Mouse (Mus musculus): ENCODE data around the gene Hspa12a. TPM values are rescaled to one million over a fixed set of nuclear protein-coding genes. Genes with fewer than 3 reads are reported as not detected.
A peak's percentile ranks its signal among the peaks of the same experiment; 100 is the strongest.

Gene Hspa12a
- polyA plus RNA-seq, 1 experiment from 2014 or later, result 21.8 TPM

DNA sequence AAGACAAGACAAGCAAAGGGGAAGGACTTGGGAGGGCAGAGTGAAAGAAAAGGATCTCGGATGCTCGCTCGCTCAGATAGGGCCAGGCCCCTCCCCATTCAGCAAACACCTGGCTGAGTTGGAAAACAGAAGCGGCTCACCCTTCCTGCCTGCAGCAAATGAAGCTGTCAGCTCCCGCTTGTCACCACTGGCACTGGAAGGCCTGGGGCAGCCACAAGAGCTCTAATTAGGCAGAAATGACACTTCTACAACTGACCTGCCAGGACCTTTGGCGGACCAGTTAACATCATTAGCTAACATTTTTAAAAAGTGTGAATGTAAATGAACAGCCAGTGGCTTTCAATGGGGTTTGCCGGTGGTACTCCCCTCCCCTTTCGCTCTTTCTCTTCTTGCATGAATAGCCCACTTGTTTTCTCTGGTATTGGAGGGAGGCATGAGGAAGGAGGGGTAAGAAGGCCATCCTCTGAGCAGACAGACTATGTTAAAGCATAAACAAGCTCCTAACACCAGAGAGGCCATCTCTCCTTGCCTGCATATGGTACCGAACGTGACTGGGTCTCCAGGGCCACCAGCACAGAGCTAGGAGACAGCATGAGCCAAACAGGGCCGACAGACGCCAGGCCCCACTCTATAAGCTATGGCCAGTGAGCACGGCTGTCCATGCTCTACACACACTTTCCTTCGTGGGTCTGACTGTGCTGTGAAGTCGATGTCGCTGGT, 12.2 kb downstream of the Hspa12a start:
- WGBS, result 5% methylated on average over 16 of the region's 16 CpGs
- Histone ChIP-seq H3K9me3 (replicated peaks; ENCODE audit: control insufficient read depth, low read length) (no peaks in the 10 kb centered on the region), H3K4me3 (ENCODE audit: low read depth, low read length) (no peak overlapping the region), H3K27ac (ENCODE audit: low read depth, low read length) (peak overlapping the region; percentile 52; the same call in 1 of the 2 replicates), H3K9ac (ENCODE audit: low read length) (no peak overlapping the region), H3K4me2 (ENCODE audit: low read length) (peak overlapping the region; percentile 25), H3K4me1 (ENCODE audit: control insufficient read depth, insufficient read depth, low read length) (peaks cover 30% of the 10 kb centered on the region), H3K27me3 (replicated peaks; ENCODE audit: control insufficient read depth, insufficient read depth, low read length) (peaks cover 49% of the 10 kb centered on the region), H3K36me3 (ENCODE audit: control insufficient read depth, insufficient read depth, low read length) (no peaks in the 10 kb centered on the region)
- peak; percentile 78 for DNase-seq (ENCODE audit: low spot score)
- ATAC-seq, result peak; percentile 84

DNA sequence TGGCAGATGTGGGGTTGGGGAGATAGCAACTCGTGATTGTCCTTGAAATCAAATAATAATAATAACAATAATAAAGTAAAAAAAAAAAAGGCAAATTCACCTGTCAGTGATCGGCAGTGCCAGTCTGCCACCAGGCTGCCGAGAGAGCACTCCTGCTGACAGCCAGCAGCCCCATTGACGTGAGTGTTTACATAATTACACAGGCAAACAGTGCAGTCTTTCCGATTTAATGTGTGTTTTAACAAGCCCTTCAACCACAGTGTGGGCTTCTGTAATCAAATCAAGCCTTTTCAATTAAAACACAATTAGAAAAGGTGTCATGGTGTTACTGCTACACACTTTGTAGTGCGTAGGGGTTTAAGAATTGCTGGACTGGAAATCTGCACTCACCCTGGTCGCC, 24.3 kb downstream of the Hspa12a start:
- ATAC-seq, result peak; percentile 69; the same call in 1 of the 2 replicates
- H3K36me3 ChIP-seq (ENCODE audit: control insufficient read depth, insufficient read depth, low read length), result no peaks in the 10 kb centered on the region
- H3K9me3 ChIP-seq (replicated peaks; ENCODE audit: control insufficient read depth, low read length), result no peaks in the 10 kb centered on the region
- no peak overlapping the region for H3K27ac ChIP-seq (ENCODE audit: low read depth, low read length)
- H3K27me3 ChIP-seq (replicated peaks; ENCODE audit: control insufficient read depth, insufficient read depth, low read length), result peaks cover 9% of the 10 kb centered on the region
- no peak overlapping the region for H3K4me3 ChIP-seq (ENCODE audit: low read depth, low read length)
- peak; percentile 60 for DNase-seq (ENCODE audit: low spot score)
- H3K4me1 ChIP-seq (ENCODE audit: control insufficient read depth, insufficient read depth, low read length), result peaks cover 6% of the 10 kb centered on the region
- H3K4me2 ChIP-seq (ENCODE audit: low read length), result peak overlapping the region; percentile 25; the same call in 1 of the 2 replicates
- WGBS, result 6% methylated on average over 7 of the region's 7 CpGs
- no peak overlapping the region for H3K9ac ChIP-seq (ENCODE audit: low read length)

GRCm38 (mm10) chr19:58918597-58918996, 24.9 kb downstream of the Hspa12a start:
- DNase-seq (ENCODE audit: low spot score), result no peak
- no peak for ATAC-seq
- WGBS, result 5% methylated on average over 11 of the region's 11 CpGs
- H3K27me3 ChIP-seq (replicated peaks; ENCODE audit: control insufficient read depth, insufficient read depth, low read length), result peaks cover 9% of the 10 kb centered on the region
- H3K4me1 ChIP-seq (ENCODE audit: control insufficient read depth, insufficient read depth, low read length), result peaks cover 6% of the 10 kb centered on the region
- H3K4me2 ChIP-seq (ENCODE audit: low read length), result peak overlapping the region; percentile 25; the same call in 1 of the 2 replicates
- no peak overlapping the region for H3K27ac ChIP-seq (ENCODE audit: low read depth, low read length)
- no peaks in the 10 kb centered on the region for H3K36me3 ChIP-seq (ENCODE audit: control insufficient read depth, insufficient read depth, low read length)
- no peak overlapping the region for H3K4me3 ChIP-seq (ENCODE audit: low read depth, low read length)
- H3K9ac ChIP-seq (ENCODE audit: low read length), result peak overlapping the region; percentile 38; the same call in 1 of the 2 replicates
- no peaks in the 10 kb centered on the region for H3K9me3 ChIP-seq (replicated peaks; ENCODE audit: control insufficient read depth, low read length)

- no peaks in the 10 kb centered on the region for H3K9me3 ChIP-seq (replicated peaks; ENCODE audit: control insufficient read depth, low read length)
- no peak overlapping the region for H3K27ac ChIP-seq (ENCODE audit: low read depth, low read length)
- H3K4me1 ChIP-seq (ENCODE audit: control insufficient read depth, insufficient read depth, low read length), result peaks cover 3% of the 10 kb centered on the region; the same call in 1 of the 2 replicates
- 72% methylated on average over 6 of the region's 6 CpGs for WGBS
- H3K27me3 ChIP-seq (replicated peaks; ENCODE audit: control insufficient read depth, insufficient read depth, low read length), result peaks cover 18% of the 10 kb centered on the region; the same call in 1 of the 2 replicates
- H3K36me3 ChIP-seq (ENCODE audit: control insufficient read depth, insufficient read depth, low read length), result no peaks in the 10 kb centered on the region
- H3K4me3 ChIP-seq (ENCODE audit: low read depth, low read length), result no peak overlapping the region
- DNase-seq (ENCODE audit: low spot score) (no peak), ATAC-seq (no peak)
- H3K9ac ChIP-seq (ENCODE audit: low read length), result no peak overlapping the region
- no peak overlapping the region for H3K4me2 ChIP-seq (ENCODE audit: low read length)
Observed at GRCm38 (mm10) chr19:58913301-58913700, 30.2 kb downstream of the Hspa12a start.

GRCm38 (mm10) chr19:58911386-58911785, 32.1 kb downstream of the Hspa12a start:
- 7% methylated on average over 9 of the region's 9 CpGs for WGBS
- no peaks in the 10 kb centered on the region for H3K9me3 ChIP-seq (replicated peaks; ENCODE audit: control insufficient read depth, low read length)
- peak; percentile 80 for ATAC-seq
- H3K4me1 ChIP-seq (ENCODE audit: control insufficient read depth, insufficient read depth, low read length), result peaks cover 10% of the 10 kb centered on the region
- peak overlapping the region; percentile 56 for H3K9ac ChIP-seq (ENCODE audit: low read length)
- peak overlapping the region; percentile 28 for H3K4me3 ChIP-seq (ENCODE audit: low read depth, low read length)
- H3K27ac ChIP-seq (ENCODE audit: low read depth, low read length), result peak overlapping the region; percentile 27; the same call in 1 of the 2 replicates
- peak; percentile 92 for DNase-seq (ENCODE audit: low spot score)
- H3K36me3 ChIP-seq (ENCODE audit: control insufficient read depth, insufficient read depth, low read length), result no peaks in the 10 kb centered on the region
- H3K4me2 ChIP-seq (ENCODE audit: low read length), result peak overlapping the region; percentile 50
- 0 out of 2 replicates have a peak, but pooled peaks cover 9% of the 10 kb centered on the region for H3K27me3 ChIP-seq (replicated peaks; ENCODE audit: control insufficient read depth, insufficient read depth, low read length)

DNA sequence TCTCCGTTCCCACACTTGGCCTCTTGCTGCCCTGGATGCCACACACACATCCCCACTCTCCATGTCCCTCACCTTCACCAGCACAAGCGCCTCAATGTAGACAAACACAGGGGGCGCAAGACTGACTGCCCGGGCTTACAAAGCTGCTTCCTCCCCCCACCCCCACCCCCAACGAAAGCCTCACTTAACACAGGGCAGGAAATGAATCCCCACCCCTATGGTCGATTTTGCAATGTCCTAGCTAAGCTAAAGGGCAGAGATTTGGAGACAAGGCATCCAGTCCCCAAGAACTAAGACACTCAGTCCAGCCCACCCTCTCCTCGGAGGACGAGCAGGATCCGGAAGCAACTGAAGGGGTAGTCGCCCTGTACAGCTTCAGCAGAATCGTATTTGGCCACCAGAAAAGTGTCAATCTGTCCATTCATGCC, 32.5 kb downstream of the Hspa12a start:
- peaks cover 11% of the 10 kb centered on the region for H3K4me1 ChIP-seq (ENCODE audit: control insufficient read depth, insufficient read depth, low read length)
- peak overlapping the region; percentile 50 for H3K4me2 ChIP-seq (ENCODE audit: low read length)
- 0 out of 2 replicates have a peak, but pooled peaks cover 9% of the 10 kb centered on the region for H3K27me3 ChIP-seq (replicated peaks; ENCODE audit: control insufficient read depth, insufficient read depth, low read length)
- peak; percentile 61; the same call in 1 of the 2 replicates for ATAC-seq
- no peaks in the 10 kb centered on the region for H3K9me3 ChIP-seq (replicated peaks; ENCODE audit: control insufficient read depth, low read length)
- DNase-seq (ENCODE audit: low spot score), result no peak
- peak overlapping the region; percentile 27; the same call in 1 of the 2 replicates for H3K27ac ChIP-seq (ENCODE audit: low read depth, low read length)
- no peaks in the 10 kb centered on the region for H3K36me3 ChIP-seq (ENCODE audit: control insufficient read depth, insufficient read depth, low read length)
- peak overlapping the region; percentile 28 for H3K4me3 ChIP-seq (ENCODE audit: low read depth, low read length)
- peak overlapping the region; percentile 56 for H3K9ac ChIP-seq (ENCODE audit: low read length)
- 2% methylated on average over 11 of the region's 11 CpGs for WGBS

DNA sequence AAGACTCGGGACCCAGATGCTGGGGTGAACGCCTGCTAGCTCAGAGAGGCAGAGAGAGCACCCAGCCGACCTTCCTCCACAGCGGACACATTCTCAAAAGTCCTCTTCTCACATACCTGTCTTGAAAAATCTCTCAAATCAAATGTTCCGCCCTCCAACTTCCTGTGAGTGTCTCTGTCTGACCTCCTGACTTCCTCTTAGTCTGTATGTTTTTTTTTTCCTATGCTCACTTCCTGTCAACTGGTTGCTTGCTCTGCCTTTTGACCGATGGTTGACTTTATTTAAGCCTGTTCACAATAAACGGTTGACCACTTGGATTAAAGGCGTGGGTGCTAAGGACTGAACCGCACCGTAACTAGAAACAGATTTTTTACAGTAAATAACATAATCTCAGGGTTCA, 35.4 kb downstream of the Hspa12a start:
- 0 out of 2 replicates have a peak, but pooled peaks cover 6% of the 10 kb centered on the region for H3K27me3 ChIP-seq (replicated peaks; ENCODE audit: control insufficient read depth, insufficient read depth, low read length)
- WGBS, result 92% methylated on average over 10 of the region's 10 CpGs
- no peak overlapping the region for H3K27ac ChIP-seq (ENCODE audit: low read depth, low read length)
- H3K4me3 ChIP-seq (ENCODE audit: low read depth, low read length), result no peak overlapping the region
- DNase-seq (ENCODE audit: low spot score), result no peak
- H3K36me3 ChIP-seq (ENCODE audit: control insufficient read depth, insufficient read depth, low read length), result no peaks in the 10 kb centered on the region
- H3K4me1 ChIP-seq (ENCODE audit: control insufficient read depth, insufficient read depth, low read length), result peaks cover 11% of the 10 kb centered on the region
- no peak overlapping the region for H3K4me2 ChIP-seq (ENCODE audit: low read length)
- H3K9ac ChIP-seq (ENCODE audit: low read length), result no peak overlapping the region
- no peak for ATAC-seq
- H3K9me3 ChIP-seq (replicated peaks; ENCODE audit: control insufficient read depth, low read length), result no peaks in the 10 kb centered on the region

DNA sequence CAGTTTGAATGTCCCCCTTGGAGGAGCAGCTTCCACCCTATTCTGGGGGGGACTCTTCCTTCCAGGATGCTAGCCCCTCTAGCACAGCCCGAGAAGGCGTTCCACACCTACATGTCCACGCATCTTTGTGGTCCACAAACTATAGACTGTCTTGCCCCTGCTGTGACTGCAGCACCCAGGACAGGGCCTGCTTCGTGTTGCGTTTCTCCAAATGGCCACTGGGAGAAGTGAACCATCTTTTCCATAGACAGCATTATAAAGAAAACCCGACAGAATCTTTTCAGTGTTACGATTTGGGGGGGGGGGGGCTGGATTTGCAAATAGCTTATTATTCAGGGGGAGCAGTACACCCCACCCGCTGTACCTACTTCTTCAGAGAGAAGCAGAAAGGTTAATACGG, 36.8 kb downstream of the Hspa12a start:
- no peaks in the 10 kb centered on the region for H3K27me3 ChIP-seq (replicated peaks; ENCODE audit: control insufficient read depth, insufficient read depth, low read length)
- ATAC-seq (0 out of 2 replicates have a peak, but pooled peaks have one; percentile 15), DNase-seq (ENCODE audit: low spot score) (no peak)
- H3K4me2 ChIP-seq (ENCODE audit: low read length), result no peak overlapping the region
- H3K27ac ChIP-seq (ENCODE audit: low read depth, low read length), result no peak overlapping the region
- no peaks in the 10 kb centered on the region for H3K36me3 ChIP-seq (ENCODE audit: control insufficient read depth, insufficient read depth, low read length)
- H3K9ac ChIP-seq (ENCODE audit: low read length), result no peak overlapping the region
- peaks cover 11% of the 10 kb centered on the region for H3K4me1 ChIP-seq (ENCODE audit: control insufficient read depth, insufficient read depth, low read length)
- H3K9me3 ChIP-seq (replicated peaks; ENCODE audit: control insufficient read depth, low read length), result no peaks in the 10 kb centered on the region
- WGBS, result 25% methylated on average over 9 of the region's 9 CpGs
- no peak overlapping the region for H3K4me3 ChIP-seq (ENCODE audit: low read depth, low read length)

DNA sequence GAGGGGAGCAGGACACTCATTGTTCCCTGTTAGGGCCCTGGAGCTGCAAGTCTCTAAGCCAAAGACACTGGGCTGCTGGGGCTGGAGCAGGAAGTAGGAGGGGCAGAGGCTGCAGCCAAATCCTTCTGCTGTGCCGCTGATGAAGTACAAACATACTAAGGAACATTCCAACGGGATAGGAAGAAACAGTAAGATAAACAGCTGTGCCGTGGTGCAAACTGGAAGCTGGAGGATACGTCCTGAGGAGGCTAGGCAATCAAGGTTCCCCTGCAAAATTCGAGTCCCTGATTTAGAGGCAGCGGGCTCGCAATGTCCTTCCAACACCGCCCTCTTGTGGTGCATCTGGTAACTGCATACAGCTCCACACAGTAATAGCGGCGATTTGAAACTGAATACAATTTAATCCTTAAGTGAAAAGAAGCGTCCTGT, 39.5 kb downstream of the Hspa12a start:
- Histone ChIP-seq H3K27me3 (replicated peaks; ENCODE audit: control insufficient read depth, insufficient read depth, low read length) (no peaks in the 10 kb centered on the region), H3K9ac (ENCODE audit: low read length) (peak overlapping the region; percentile 13; the same call in 1 of the 2 replicates), H3K9me3 (replicated peaks; ENCODE audit: control insufficient read depth, low read length) (no peaks in the 10 kb centered on the region), H3K4me1 (ENCODE audit: control insufficient read depth, insufficient read depth, low read length) (peaks cover 7% of the 10 kb centered on the region; the same call in 1 of the 2 replicates), H3K4me2 (ENCODE audit: low read length) (peak overlapping the region; percentile 42), H3K4me3 (ENCODE audit: low read depth, low read length) (no peak overlapping the region), H3K27ac (ENCODE audit: low read depth, low read length) (no peak overlapping the region), H3K36me3 (ENCODE audit: control insufficient read depth, insufficient read depth, low read length) (no peaks in the 10 kb centered on the region)
- peak; percentile 89 for DNase-seq (ENCODE audit: low spot score)
- peak; percentile 61; the same call in 1 of the 2 replicates for ATAC-seq
- WGBS, result 1% methylated on average over 11 of the region's 11 CpGs
